Mouse (Mus musculus) kidney, postnatal 0 days (tissue): ENCODE data around the gene Hhat. TPM values are rescaled to one million over a fixed set of nuclear protein-coding genes. Genes with fewer than 3 reads are reported as not detected.
A peak's percentile ranks its signal among the peaks of the same experiment; 100 is the strongest.

Experiments
- ATAC-seq: fragments of 200-750 bp; cut with Nextera tagmentation; replicated peaks from 2 replicates; pipeline ENCODE4 v1.8.0; 2017; ENCODE audit warnings: low read depth, moderate number of reproducible peaks, moderate TSS enrichment, moderate library complexity; ENCODE audit not compliant: low FRiP score
- DNase-seq: peaks from one replicate; pipeline ENCODE4 v3.0.0-alpha.2; 2016; ENCODE audit warnings: low spot score
- H3K27ac ChIP-seq: fragments of 300-500 bp; sonication (generic); 2 replicates; pipeline ENCODE4 v1.5.1; 2014; ENCODE audit warnings: mild to moderate bottlenecking
- H3K27me3 ChIP-seq: fragments of 300-500 bp; sonication (generic); 2 replicates; pipeline ENCODE4 v1.6.1; 2014; ENCODE audit warnings: low read length, mixed read lengths; ENCODE audit not compliant: insufficient read depth
- H3K36me3 ChIP-seq: fragments of 300-500 bp; sonication (generic); 2 replicates; pipeline ENCODE4 v1.6.1; 2014; ENCODE audit warnings: low read length, mixed read lengths; ENCODE audit not compliant: insufficient read depth
- H3K4me1 ChIP-seq: fragments of 300-500 bp; sonication (generic); replicated peaks from 2 replicates; pipeline ENCODE4 v1.6.1; 2014; ENCODE audit warnings: antibody characterized with exemption, low read length, mixed read lengths; ENCODE audit not compliant: insufficient read depth
- H3K4me2 ChIP-seq: fragments of 300-500 bp; sonication (generic); 2 replicates; pipeline ENCODE4 v1.6.1; 2014; ENCODE audit warnings: mild to moderate bottlenecking, low read length, moderate library complexity, mixed read lengths
- H3K4me3 ChIP-seq: fragments of 300-500 bp; sonication (generic); replicated peaks from 2 replicates; pipeline ENCODE4 v1.5.1; 2014; ENCODE audit warnings: low read depth, low read length
- H3K9ac ChIP-seq: fragments of 300-500 bp; sonication (generic); 2 replicates; pipeline ENCODE4 v1.6.1; 2014; ENCODE audit warnings: low read depth, low read length
- H3K9me3 ChIP-seq: fragments of 300-500 bp; sonication (generic); replicated peaks from 2 replicates; pipeline ENCODE4 v1.6.1; 2016; ENCODE audit warnings: low read length, inconsistent platforms, mixed read lengths
- CTCF ChIP-seq: IDR thresholded peaks from 2 replicates; pipeline ENCODE4 v1.5.1; 2016; ENCODE audit warnings: antibody characterized with exemption, low read depth, mild to moderate bottlenecking, moderate library complexity
- WGBS: fragments of 180-500 bp; shearing (Covaris S2); extraction: QIAGEN DNeasy Blood & Tissue Kit; methylation state at CpG from one replicate; pipeline ENCODE4 v1.1.7; 2014; 5-methylcytosine and 5-hydroxymethylcytosine counted together
- polyA plus RNA-seq: library from polyadenylated mRNA; unstranded; fragments of >200 nt; fragmentation: Nextera tagmentation; extraction: Ambion mirVana; gene quantifications from 2 replicates; pipeline ENCODE4 v1.2.1, GENCODE M21; 2015

The Hhat gene
- polyA plus RNA-seq, 1 experiment from 2014 or later: 13.5 TPM

- Histone ChIP-seq H3K9ac (peak overlapping the region; percentile 89), H3K4me3 (peak overlapping the region; percentile 57), H3K9me3 (no peaks in the 10 kb centered on the region), H3K4me1 (peaks cover 4% of the 10 kb centered on the region; the same call in 1 of the 2 replicates), H3K4me2 (peak overlapping the region; percentile 88), H3K27ac (peak overlapping the region; percentile 95), H3K36me3 (no peaks in the 10 kb centered on the region), H3K27me3 (no peaks in the 10 kb centered on the region)
- WGBS: 16% methylated on average over 10 of the region's 10 CpGs
- peak; percentile 66; the same call in 1 of the 2 replicates for ATAC-seq
- peak; percentile 74 for DNase-seq
- no peak for TF ChIP-seq CTCF
These were observed 911 bp downstream of the Hhat start for GRCm38 (mm10) chr1:192770130-192770494.

DNA sequence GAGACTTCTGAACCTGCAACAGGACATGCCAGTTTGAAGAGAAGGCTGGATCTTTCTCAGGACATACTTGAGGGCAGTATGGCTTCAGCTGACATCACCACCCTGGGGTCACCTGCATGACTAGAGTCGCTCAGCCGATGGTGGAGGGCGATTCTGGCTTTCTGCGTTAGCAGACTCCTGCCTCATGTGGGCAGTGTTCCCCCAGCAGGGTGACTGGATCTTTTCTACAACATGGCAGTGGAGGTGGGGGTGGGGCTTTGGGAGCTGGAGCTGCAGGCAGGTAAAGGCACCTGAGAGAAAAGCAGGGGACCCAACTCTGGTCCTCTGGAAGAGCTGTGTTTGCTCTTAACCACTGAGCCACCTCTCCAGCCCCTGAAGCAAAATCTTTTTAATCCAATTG, 5.5 kb downstream of the Hhat start:
- H3K36me3 ChIP-seq: no peaks in the 10 kb centered on the region
- H3K4me1 ChIP-seq: no peaks in the 10 kb centered on the region; the same call in 1 of the 2 replicates
- peak; percentile 63 for TF ChIP-seq CTCF
- DNase-seq: no peak
- no peak overlapping the region for H3K4me3 ChIP-seq
- WGBS: 53% methylated on average over 4 of the region's 4 CpGs
- no peak overlapping the region for H3K9ac ChIP-seq
- H3K9me3 ChIP-seq: no peaks in the 10 kb centered on the region
- H3K4me2 ChIP-seq: no peak overlapping the region
- no peak overlapping the region for H3K27ac ChIP-seq
- ATAC-seq: no peak
- H3K27me3 ChIP-seq: no peaks in the 10 kb centered on the region

- Histone ChIP-seq H3K9me3 (no peaks in the 10 kb centered on the region), H3K9ac (no peak overlapping the region), H3K27me3 (no peaks in the 10 kb centered on the region), H3K36me3 (no peaks in the 10 kb centered on the region), H3K4me2 (no peak overlapping the region), H3K4me1 (no peaks in the 10 kb centered on the region), H3K27ac (no peak overlapping the region), H3K4me3 (no peak overlapping the region)
- ATAC-seq (no peak), DNase-seq (no peak)
- WGBS: 68% methylated on average over 2 of the region's 2 CpGs
- TF ChIP-seq CTCF: no peak
These were observed 6.5 kb downstream of the Hhat start for GRCm38 (mm10) chr1:192764547-192764946.

- H3K4me2 ChIP-seq: no peak overlapping the region
- H3K27me3 ChIP-seq: no peaks in the 10 kb centered on the region
- no peak for TF ChIP-seq CTCF
- 66% methylated on average over 7 of the region's 7 CpGs for WGBS
- DNase-seq (no peak), ATAC-seq (no peak)
- no peak overlapping the region for H3K4me3 ChIP-seq
- H3K36me3 ChIP-seq: no peaks in the 10 kb centered on the region
- H3K4me1 ChIP-seq: no peaks in the 10 kb centered on the region
- no peak overlapping the region for H3K27ac ChIP-seq
- H3K9ac ChIP-seq: no peak overlapping the region
- no peaks in the 10 kb centered on the region for H3K9me3 ChIP-seq
These were observed 7.8 kb downstream of the Hhat start for GRCm38 (mm10) chr1:192762946-192763933.

DNA sequence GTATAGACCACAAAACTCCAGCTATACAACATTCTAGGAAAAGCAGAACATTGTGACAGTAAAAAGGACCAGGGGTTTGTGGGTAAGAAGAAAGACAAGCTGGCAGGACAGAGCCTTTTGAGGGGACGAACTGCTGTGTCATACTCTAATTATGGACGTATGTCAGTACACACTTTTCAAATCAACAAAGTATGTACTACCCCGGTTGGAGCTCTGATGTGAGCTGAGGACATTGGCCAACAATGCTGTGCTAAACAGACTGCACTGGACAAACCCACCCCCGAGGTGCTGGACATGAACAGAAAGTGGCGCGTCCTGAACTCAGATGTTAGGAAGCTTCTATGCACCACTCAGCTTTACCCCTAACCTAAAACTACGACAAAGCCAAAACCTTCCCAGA, 14.3 kb downstream of the Hhat start:
- 85% methylated on average over 7 of the region's 7 CpGs for WGBS
- DNase-seq: no peak
- Histone ChIP-seq H3K4me2 (no peak overlapping the region), H3K4me1 (no peaks in the 10 kb centered on the region; the same call in 1 of the 2 replicates), H3K27ac (no peak overlapping the region), H3K36me3 (no peaks in the 10 kb centered on the region), H3K9me3 (no peaks in the 10 kb centered on the region), H3K9ac (no peak overlapping the region), H3K27me3 (no peaks in the 10 kb centered on the region), H3K4me3 (no peak overlapping the region)
- TF ChIP-seq CTCF: no peak
- no peak for ATAC-seq

- Histone ChIP-seq H3K27ac (no peak overlapping the region), H3K36me3 (no peaks in the 10 kb centered on the region), H3K4me2 (peak overlapping the region; percentile 2; the same call in 1 of the 2 replicates), H3K4me3 (no peak overlapping the region), H3K4me1 (no peaks in the 10 kb centered on the region; the same call in 1 of the 2 replicates), H3K27me3 (no peaks in the 10 kb centered on the region), H3K9ac (no peak overlapping the region), H3K9me3 (no peaks in the 10 kb centered on the region)
- 33% methylated on average over 13 of the region's 13 CpGs for WGBS
- DNase-seq (peak; percentile 76), ATAC-seq (peak; percentile 69)
- TF ChIP-seq CTCF: no peak
These were observed 15.1 kb downstream of the Hhat start for GRCm38 (mm10) chr1:192755685-192756606.
